Mouse (Mus musculus) kidney, embryonic 14.5 days (tissue): ENCODE measurements around the gene Lhfpl3. TPM values are rescaled to one million over a fixed set of nuclear protein-coding genes. Genes with fewer than 3 reads are reported as not detected.

Experiments used
- ATAC-seq: fragments of 200-750 bp; cut with Nextera tagmentation; 2 replicates; pipeline ENCODE4 v1.8.0; 2017; ENCODE audit warnings: moderate number of reproducible peaks, mild to moderate bottlenecking, moderate TSS enrichment, moderate library complexity; ENCODE audit not compliant: low FRiP score, low TSS enrichment
- H3K27ac ChIP-seq: fragments of 300-500 bp; sonication (generic); 2 replicates; pipeline ENCODE4 v1.5.1; 2014; ENCODE audit warnings: low read depth, mild to moderate bottlenecking, low read length, moderate library complexity, mixed read lengths
- H3K27me3 ChIP-seq: fragments of 300-500 bp; sonication (generic); 2 replicates; pipeline ENCODE4 v1.6.1; 2014; ENCODE audit warnings: mild to moderate bottlenecking, low read length; ENCODE audit not compliant: control insufficient read depth, insufficient read depth
- H3K36me3 ChIP-seq: fragments of 300-500 bp; sonication (generic); 2 replicates; pipeline ENCODE4 v1.6.1; 2014; ENCODE audit warnings: low read length, mixed read lengths; ENCODE audit not compliant: control insufficient read depth, insufficient read depth
- H3K4me1 ChIP-seq: fragments of 300-500 bp; sonication (generic); 2 replicates; pipeline ENCODE4 v1.6.1; 2014; ENCODE audit warnings: low read length, mixed read lengths; ENCODE audit not compliant: control insufficient read depth, insufficient read depth
- H3K4me2 ChIP-seq: fragments of 300-500 bp; sonication (generic); replicated peaks from 2 replicates; pipeline ENCODE4 v1.6.1; 2014; ENCODE audit warnings: low read depth, mild to moderate bottlenecking, low read length
- H3K4me3 ChIP-seq: fragments of 300-500 bp; sonication (generic); 2 replicates; pipeline ENCODE4 v1.5.1; 2014; ENCODE audit warnings: mild to moderate bottlenecking, low read length
- H3K9ac ChIP-seq: fragments of 300-500 bp; sonication (generic); 2 replicates; pipeline ENCODE4 v1.6.1; 2014; ENCODE audit warnings: low read depth, mild to moderate bottlenecking, low read length, moderate library complexity
- H3K9me3 ChIP-seq: fragments of 300-500 bp; sonication (generic); 2 replicates; pipeline ENCODE4 v1.6.1; 2016; ENCODE audit warnings: low read length; ENCODE audit not compliant: control insufficient read depth
- WGBS: fragments of 180-500 bp; shearing (Covaris S2); extraction: QIAGEN DNeasy Blood & Tissue Kit; methylation state at CpG from one replicate; pipeline ENCODE4 v1.1.7; 2014; 5-methylcytosine and 5-hydroxymethylcytosine counted together
- polyA plus RNA-seq: library from polyadenylated mRNA; unstranded; fragments of >200 nt; fragmentation: Nextera tagmentation; extraction: Ambion mirVana; gene quantifications from 2 replicates; pipeline ENCODE4 v1.2.1, GENCODE M21; 2014

The Lhfpl3 gene
- polyA plus RNA-seq, 1 experiment from 2014 or later: 0.19 TPM

DNA sequence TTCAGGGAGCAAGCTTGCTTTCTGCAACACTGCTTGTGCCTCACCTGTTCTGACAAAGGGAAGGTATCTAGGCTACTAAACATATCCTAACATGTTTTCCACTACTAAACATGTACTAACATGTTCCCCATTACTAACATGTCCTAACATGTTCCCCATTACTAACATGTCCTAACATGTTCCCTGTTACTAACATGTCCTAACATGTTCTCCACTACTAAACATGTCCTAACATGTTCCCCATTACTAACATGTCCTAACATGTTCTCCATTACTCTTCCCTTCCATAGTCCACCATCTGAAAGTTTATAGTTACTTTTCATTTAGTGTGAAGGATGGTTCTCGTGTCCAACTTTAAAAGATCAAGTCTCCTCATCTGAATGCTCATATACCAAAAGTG lies 473.8 kb downstream of the Lhfpl3 start:
- no peak for ATAC-seq
- H3K9me3 ChIP-seq: no peaks in the 10 kb centered on the region

GRCm38 (mm10) chr5:23224759-23225536 lies 479.1 kb downstream of the Lhfpl3 start:
- peak overlapping the region; percentile 52; the same call in 1 of the 2 replicates for H3K9ac ChIP-seq
- no peaks in the 10 kb centered on the region for H3K4me1 ChIP-seq
- peak overlapping the region; percentile 32 for H3K4me3 ChIP-seq
- no peak overlapping the region for H3K27ac ChIP-seq
- peak; percentile 91 for ATAC-seq
- H3K4me2 ChIP-seq: peak overlapping the region; percentile 52
- no peaks in the 10 kb centered on the region for H3K27me3 ChIP-seq
- WGBS: 22% methylated on average over 14 of the region's 14 CpGs
- H3K36me3 ChIP-seq: no peaks in the 10 kb centered on the region
- H3K9me3 ChIP-seq: no peaks in the 10 kb centered on the region

More for the DNA sequence above, 473.8 kb downstream of the Lhfpl3 start:
- H3K4me1 ChIP-seq: no peaks in the 10 kb centered on the region
- no peaks in the 10 kb centered on the region for H3K36me3 ChIP-seq
- no peak overlapping the region for H3K9ac ChIP-seq
- no peaks in the 10 kb centered on the region for H3K27me3 ChIP-seq
- H3K27ac ChIP-seq: no peak overlapping the region
- no peak overlapping the region for H3K4me3 ChIP-seq
- no peak overlapping the region for H3K4me2 ChIP-seq
- WGBS: 84% methylated on average over 1 of the region's 1 CpGs

DNA sequence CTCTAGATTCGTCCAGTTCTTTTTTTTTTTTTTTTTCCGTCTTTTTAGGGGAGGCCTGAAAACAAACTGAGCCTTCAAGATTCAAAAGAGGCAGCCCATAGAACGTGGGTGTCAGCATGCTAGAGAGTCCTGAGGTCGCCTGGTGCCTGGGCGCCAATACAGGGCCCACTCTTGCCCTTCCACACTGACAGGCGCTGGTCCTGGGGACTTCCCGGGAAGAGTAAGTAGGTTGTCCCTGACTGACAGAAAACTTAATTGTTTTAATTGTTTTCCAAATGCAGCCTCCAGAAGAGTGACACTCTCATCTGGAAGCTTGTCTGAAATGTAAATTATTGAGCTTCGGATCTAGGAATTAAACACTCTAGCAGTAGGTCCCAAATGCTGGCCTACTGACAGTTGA lies 479.8 kb downstream of the Lhfpl3 start:
- no peak overlapping the region for H3K9ac ChIP-seq
- H3K27ac ChIP-seq: no peak overlapping the region
- H3K4me2 ChIP-seq: no peak overlapping the region
- ATAC-seq: no peak
- no peaks in the 10 kb centered on the region for H3K36me3 ChIP-seq
- WGBS: 35% methylated on average over 8 of the region's 8 CpGs
- no peaks in the 10 kb centered on the region for H3K4me1 ChIP-seq
- no peaks in the 10 kb centered on the region for H3K9me3 ChIP-seq
- no peak overlapping the region for H3K4me3 ChIP-seq
- no peaks in the 10 kb centered on the region for H3K27me3 ChIP-seq

GRCm38 (mm10) chr5:23226753-23227152 lies 480.9 kb downstream of the Lhfpl3 start:
- H3K27me3 ChIP-seq: no peaks in the 10 kb centered on the region
- 72% methylated on average over 3 of the region's 3 CpGs for WGBS
- H3K4me1 ChIP-seq: no peaks in the 10 kb centered on the region
- no peak overlapping the region for H3K4me2 ChIP-seq
- H3K9me3 ChIP-seq: no peaks in the 10 kb centered on the region
- no peak overlapping the region for H3K4me3 ChIP-seq
- H3K27ac ChIP-seq: no peak overlapping the region
- ATAC-seq: no peak
- H3K9ac ChIP-seq: no peak overlapping the region
- H3K36me3 ChIP-seq: no peaks in the 10 kb centered on the region

- H3K4me3 ChIP-seq: no peak overlapping the region
- no peaks in the 10 kb centered on the region for H3K27me3 ChIP-seq
- peaks cover 12% of the 10 kb centered on the region; the same call in 1 of the 2 replicates for H3K4me1 ChIP-seq
- H3K27ac ChIP-seq: no peak overlapping the region
- no peak for ATAC-seq
- no peak overlapping the region for H3K4me2 ChIP-seq
- H3K9ac ChIP-seq: no peak overlapping the region
- 48% methylated on average over 4 of the region's 4 CpGs for WGBS
- H3K36me3 ChIP-seq: no peaks in the 10 kb centered on the region
- H3K9me3 ChIP-seq: no peaks in the 10 kb centered on the region
Measured at GRCm38 (mm10) chr5:23246974-23247373, 501.1 kb downstream of the Lhfpl3 start.

DNA sequence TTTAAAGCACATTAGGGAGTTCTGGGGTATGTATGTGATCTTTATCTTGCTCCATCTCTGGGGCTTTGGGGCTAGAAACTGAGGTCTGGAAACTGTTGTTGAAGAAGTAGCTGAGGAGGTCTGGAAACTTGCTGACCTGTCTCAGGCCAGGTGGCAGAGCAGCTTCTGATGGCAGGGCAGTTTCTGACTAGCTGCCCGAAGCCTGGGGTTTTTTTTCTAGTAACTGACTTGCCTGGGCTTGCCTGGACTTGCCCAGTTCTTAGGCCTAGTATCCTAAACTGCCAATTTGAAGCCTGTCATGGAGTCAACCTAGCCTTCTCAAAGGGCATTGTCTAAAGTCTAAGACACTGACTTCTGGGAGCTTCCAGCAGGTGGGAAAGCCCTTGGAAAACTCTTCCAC lies 501.9 kb downstream of the Lhfpl3 start:
- no peaks in the 10 kb centered on the region for H3K36me3 ChIP-seq
- no peaks in the 10 kb centered on the region for H3K9me3 ChIP-seq
- no peak overlapping the region for H3K9ac ChIP-seq
- ATAC-seq: no peak
- H3K4me1 ChIP-seq: peaks cover 12% of the 10 kb centered on the region; the same call in 1 of the 2 replicates
- no peak overlapping the region for H3K4me2 ChIP-seq
- no peaks in the 10 kb centered on the region for H3K27me3 ChIP-seq
- WGBS: 60% methylated on average over 1 of the region's 1 CpGs
- H3K27ac ChIP-seq: no peak overlapping the region
- H3K4me3 ChIP-seq: no peak overlapping the region

DNA sequence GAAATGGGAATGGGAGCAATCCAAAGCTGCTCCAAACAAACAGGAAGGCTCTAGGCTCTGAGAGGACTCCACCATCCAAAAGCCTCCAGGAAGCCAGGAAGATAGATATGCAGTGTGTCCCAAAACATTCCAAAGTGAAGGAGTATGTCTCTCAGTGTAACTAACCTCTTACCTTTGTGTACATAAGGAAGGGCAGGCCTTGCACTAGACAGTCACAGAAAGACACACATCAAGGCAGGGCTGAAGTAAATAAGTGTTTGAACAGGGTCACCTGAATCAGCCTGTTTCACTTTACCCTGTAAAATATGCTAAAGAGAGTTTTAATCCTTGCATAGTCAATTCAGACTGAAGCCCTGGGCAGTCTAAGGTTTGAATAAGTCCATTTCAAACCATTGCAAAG lies 502.4 kb downstream of the Lhfpl3 start:
- ATAC-seq: no peak
- H3K9ac ChIP-seq: no peak overlapping the region
- peaks cover 12% of the 10 kb centered on the region; the same call in 1 of the 2 replicates for H3K4me1 ChIP-seq
- no peaks in the 10 kb centered on the region for H3K27me3 ChIP-seq
- no peak overlapping the region for H3K27ac ChIP-seq
- no peak overlapping the region for H3K4me3 ChIP-seq
- no peak overlapping the region for H3K4me2 ChIP-seq
- no peaks in the 10 kb centered on the region for H3K36me3 ChIP-seq
- H3K9me3 ChIP-seq: no peaks in the 10 kb centered on the region

- Histone ChIP-seq H3K9me3 (no peaks in the 10 kb centered on the region), H3K4me1 (peaks cover 12% of the 10 kb centered on the region; the same call in 1 of the 2 replicates), H3K27ac (0 out of 2 replicates have a peak overlapping the region, but pooled peaks have one; percentile 51), H3K36me3 (no peaks in the 10 kb centered on the region), H3K4me3 (no peak overlapping the region), H3K9ac (no peak overlapping the region), H3K4me2 (no peak overlapping the region), H3K27me3 (no peaks in the 10 kb centered on the region)
- WGBS: 26% methylated on average over 9 of the region's 9 CpGs
- peak; percentile 56; the same call in 1 of the 2 replicates for ATAC-seq
Measured at GRCm38 (mm10) chr5:23249896-23250875, 504.3 kb downstream of the Lhfpl3 start.
